Mouse (Mus musculus) heart, adult 18-20 months (tissue): ENCODE measurements around the gene Hist4h4. TPM values are rescaled to one million over a fixed set of nuclear protein-coding genes. Genes with fewer than 3 reads are reported as not detected.
A peak's percentile ranks its signal among the peaks of the same experiment; 100 is the strongest.

Source experiments
- DNase-seq, 2 experiments: peaks; one replicate each; pipeline ENCODE4 v3.0.0; 2021 to 2022; ENCODE audit warnings: mixed read lengths in 1 of 2
- long read RNA-seq, 2 experiments: library from polyadenylated mRNA; stranded (forward); transcript quantifications; one replicate each; pipeline ENCODE4 v2.0.0; 2021
- total RNA-seq, 2 experiments: library from RNA; stranded (reverse); gene quantifications; 2 replicates each; pipeline ENCODE4 v1.2.3; 2021

The Hist4h4 gene
- total RNA-seq, result 1 to 10 TPM; 4.5 to 5.7 TPM
- long read RNA-seq, experiment 1, result 0 reads
- long read RNA-seq, experiment 2, result 0 reads

GRCm38 (mm10) chr6:136803739-136804633 is at the start of gene Hist4h4:
Hist4h4 (minus strand) TSS chr6:136804415.
- DNase-seq, result peak; percentile 97 to 100

- DNase-seq, result no peak
These were observed 48.5 kb upstream of the Hist4h4 start for GRCm38 (mm10) chr6:136852762-136853161.

GRCm38 (mm10) chr6:136852348-136852747 is 48.1 kb upstream of the Hist4h4 start:
- DNase-seq, result no peak

- no peak for DNase-seq
These were observed 46.1 kb upstream of the Hist4h4 start for GRCm38 (mm10) chr6:136850267-136850666.

GRCm38 (mm10) chr6:136848971-136849370 is 44.8 kb upstream of the Hist4h4 start:
- DNase-seq, result no peak

- no peak for DNase-seq
These were observed 44.2 kb upstream of the Hist4h4 start for GRCm38 (mm10) chr6:136848399-136848798.

GRCm38 (mm10) chr6:136847790-136848189 is 43.6 kb upstream of the Hist4h4 start:
- DNase-seq, result peak; percentile 56 to 78

GRCm38 (mm10) chr6:136847267-136847666 is 43.1 kb upstream of the Hist4h4 start:
- DNase-seq, result no peak

GRCm38 (mm10) chr6:136845706-136846480 is 41.7 kb upstream of the Hist4h4 start:
- no peak for DNase-seq

- DNase-seq, result no peak
These were observed 40.7 kb upstream of the Hist4h4 start for GRCm38 (mm10) chr6:136844903-136845302.

GRCm38 (mm10) chr6:136837323-136837722 is 33.1 kb upstream of the Hist4h4 start:
- no peak for DNase-seq

GRCm38 (mm10) chr6:136835352-136835751 is 31.1 kb upstream of the Hist4h4 start, which contains the start of gene Smco3:
Smco3 (minus strand) TSS chr6:136835452.
- no peak for DNase-seq

GRCm38 (mm10) chr6:136831712-136832111 is 27.5 kb upstream of the Hist4h4 start:
- no peak for DNase-seq

GRCm38 (mm10) chr6:136828681-136829080 is 24.5 kb upstream of the Hist4h4 start:
- DNase-seq, result no peak

GRCm38 (mm10) chr6:136827881-136828561 is 23.8 kb upstream of the Hist4h4 start, which contains the start of gene Wbp11:
Wbp11 (minus strand) TSS chr6:136828233.
- DNase-seq, result peak; percentile 97 to 98

- peak in 1 of 2 experiments; percentile 29 for DNase-seq
These were observed 23.3 kb upstream of the Hist4h4 start, which contains the start of gene BC049715 for GRCm38 (mm10) chr6:136827516-136827880. BC049715 (plus strand) TSS chr6:136827626.

GRCm38 (mm10) chr6:136827116-136827515 is 22.9 kb upstream of the Hist4h4 start:
- no peak for DNase-seq

- DNase-seq, result no peak
These were observed 20.8 kb upstream of the Hist4h4 start for GRCm38 (mm10) chr6:136824987-136825386.

GRCm38 (mm10) chr6:136821086-136821485 is 16.9 kb upstream of the Hist4h4 start:
- no peak for DNase-seq

GRCm38 (mm10) chr6:136820381-136820780 is 16.2 kb upstream of the Hist4h4 start:
- DNase-seq, result peak in 1 of 2 experiments; percentile 18

- no peak for DNase-seq
These were observed 13.3 kb upstream of the Hist4h4 start for GRCm38 (mm10) chr6:136817549-136817948.

GRCm38 (mm10) chr6:136816826-136817225 is 12.6 kb upstream of the Hist4h4 start:
- DNase-seq, result no peak
